Mouse (Mus musculus): ENCODE measurements around the gene Sgk2.

Sgk2 gene

GRCm38 (mm10) chr2:162987218-162987617, at the start of gene Sgk2:
TSS of gene Sgk2 (plus strand) at chr2:162987330.
- no peak for DNase-seq (ENCODE audit: low read depth)

GRCm38 (mm10) chr2:162939562-162939961, 47.6 kb upstream of the Sgk2 start:
- DNase-seq (ENCODE audit: low read depth), result no peak

GRCm38 (mm10) chr2:162943148-162943846, 43.8 kb upstream of the Sgk2 start, which contains the start of gene L3mbtl1:
TSS of gene L3mbtl1 (plus strand) at chr2:162943472.
- DNase-seq (ENCODE audit: low read depth), result no peak

GRCm38 (mm10) chr2:162943931-162944330, 43.2 kb upstream of the Sgk2 start:
- DNase-seq (ENCODE audit: low read depth), result no peak

GRCm38 (mm10) chr2:162946964-162947363, 40.2 kb upstream of the Sgk2 start:
- DNase-seq (ENCODE audit: low read depth), result no peak

GRCm38 (mm10) chr2:162947736-162948135, 39.4 kb upstream of the Sgk2 start:
- no peak for DNase-seq (ENCODE audit: low read depth)

- no peak for DNase-seq (ENCODE audit: low read depth)
These were observed 38.9 kb upstream of the Sgk2 start for GRCm38 (mm10) chr2:162948221-162948620.

GRCm38 (mm10) chr2:162950776-162951175, 36.4 kb upstream of the Sgk2 start:
- DNase-seq (ENCODE audit: low read depth), result no peak

GRCm38 (mm10) chr2:162956843-162957242, 30.3 kb upstream of the Sgk2 start:
- no peak for DNase-seq (ENCODE audit: low read depth)

GRCm38 (mm10) chr2:162961321-162961720, 25.8 kb upstream of the Sgk2 start:
- DNase-seq (ENCODE audit: low read depth), result no peak

- no peak for DNase-seq (ENCODE audit: low read depth)
These were observed 20.4 kb upstream of the Sgk2 start for GRCm38 (mm10) chr2:162966734-162967133.

GRCm38 (mm10) chr2:162968357-162968756, 18.8 kb upstream of the Sgk2 start:
- DNase-seq (ENCODE audit: low read depth), result no peak

- no peak for DNase-seq (ENCODE audit: low read depth)
These were observed 18.0 kb upstream of the Sgk2 start for GRCm38 (mm10) chr2:162969101-162969500.

GRCm38 (mm10) chr2:162970896-162971295, 16.2 kb upstream of the Sgk2 start:
- DNase-seq (ENCODE audit: low read depth), result no peak

- no peak for DNase-seq (ENCODE audit: low read depth)
These were observed 14.4 kb upstream of the Sgk2 start for GRCm38 (mm10) chr2:162972752-162973151.

- no peak for DNase-seq (ENCODE audit: low read depth)
These were observed 13.9 kb upstream of the Sgk2 start for GRCm38 (mm10) chr2:162973206-162973605.

GRCm38 (mm10) chr2:162973637-162974036, 13.5 kb upstream of the Sgk2 start:
- DNase-seq (ENCODE audit: low read depth), result peak; percentile 76

- peak; percentile 56 for DNase-seq (ENCODE audit: low read depth)
These were observed 11.9 kb upstream of the Sgk2 start for GRCm38 (mm10) chr2:162975157-162975775.

GRCm38 (mm10) chr2:162976001-162976400, 11.1 kb upstream of the Sgk2 start:
- DNase-seq (ENCODE audit: low read depth), result no peak

GRCm38 (mm10) chr2:162984381-162984780, 2.7 kb upstream of the Sgk2 start:
- DNase-seq (ENCODE audit: low read depth), result no peak

- DNase-seq (ENCODE audit: low read depth), result peak; percentile 64
These were observed 1.2 kb upstream of the Sgk2 start for GRCm38 (mm10) chr2:162985923-162986322.

- no peak for DNase-seq (ENCODE audit: low read depth)
These were observed 366 bp upstream of the Sgk2 start for GRCm38 (mm10) chr2:162986764-162987163.

GRCm38 (mm10) chr2:162988235-162988634, 1.1 kb downstream of the Sgk2 start:
- no peak for DNase-seq (ENCODE audit: low read depth)
